Comparison of ENCODE assay signal across 14 mouse cellular contexts in genomic region chr6:32823856-32824620, GRCm38 (mm10).
A peak's percentile ranks its signal among the peaks of the same experiment; 100 is the strongest.
DNase-seq lines count a peak whose midpoint lies in the region; ATAC-seq and TF ChIP-seq lines count a peak whose summit lies in the region.
"Had no signal": no experiment of that assay in that cellular context is flagged by ENCODE, and none has a peak within 500 bp of the region (broad histone marks: within the 10 kb centered on the region; RNA-seq: fewer than 3 reads in every experiment).

No protein-coding gene starts in this region.

- 82% methylated on average over 12 of the region's 12 CpGs for WGBS in forebrain, embryonic 13.5 days
- WGBS in forebrain, embryonic 11.5 days: 91% methylated on average over 12 of the region's 12 CpGs
- 61% methylated on average over 12 of the region's 12 CpGs for WGBS in kidney, embryonic 14.5 days
- 65% methylated on average over 12 of the region's 12 CpGs for WGBS in kidney, adult 2 months
- 71% methylated on average over 12 of the region's 12 CpGs for WGBS in heart, embryonic 16.5 days

- no peaks in the 10 kb centered on the region for H3K27me3 ChIP-seq in forebrain, embryonic 13.5 days
- no peaks in the 10 kb centered on the region for H3K27me3 ChIP-seq in forebrain, embryonic 11.5 days (ENCODE audit: control insufficient read depth, insufficient read depth, low read length)
- no peaks in the 10 kb centered on the region for H3K27me3 ChIP-seq in kidney, embryonic 14.5 days (ENCODE audit: control insufficient read depth, insufficient read depth, low read length)
- no peaks in the 10 kb centered on the region for H3K27me3 ChIP-seq in kidney, adult 2 months (replicated peaks; ENCODE audit: control insufficient read depth, insufficient read depth, low read length)
- H3K27me3 ChIP-seq in heart, embryonic 16.5 days (ENCODE audit: control insufficient read depth, insufficient read depth, low read length): no peaks in the 10 kb centered on the region

- H3K9me3 ChIP-seq in forebrain, embryonic 13.5 days (replicated peaks): no peaks in the 10 kb centered on the region
- no peaks in the 10 kb centered on the region for H3K9me3 ChIP-seq in forebrain, embryonic 11.5 days (ENCODE audit: control insufficient read depth, low read length)
- no peaks in the 10 kb centered on the region for H3K9me3 ChIP-seq in kidney, embryonic 14.5 days (ENCODE audit: control insufficient read depth, low read length)
- no peaks in the 10 kb centered on the region for H3K9me3 ChIP-seq in heart, embryonic 16.5 days (replicated peaks; ENCODE audit: control insufficient read depth, low read length)

- ATAC-seq in forebrain, embryonic 13.5 days: no peak
- no peak for ATAC-seq in forebrain, embryonic 11.5 days (replicated peaks; ENCODE audit: low FRiP score)
- 0 out of 2 replicates have a peak, but pooled peaks have one; percentile 35 for ATAC-seq in kidney, embryonic 14.5 days (ENCODE audit: low FRiP score, low TSS enrichment)
- peak; percentile 75 for ATAC-seq in heart, embryonic 16.5 days (replicated peaks; ENCODE audit: extremely low read depth, insufficient read depth, low FRiP score)
- ATAC-seq: inflammation-experienced regulatory T-cells, adult 6 months had no signal

- no peak for TF ChIP-seq POLR2A in kidney, adult 2 months (IDR thresholded peaks at IDR 0.05; ENCODE audit: low read depth, low read length)

- no peak for TF ChIP-seq CTCF in kidney, adult 2 months (conservative IDR thresholded peaks at IDR 0.05; ENCODE audit: insufficient read depth, insufficient read length, low read depth, low read length)

- H3K4me3 ChIP-seq in forebrain, embryonic 13.5 days: no peak overlapping the region
- no peak overlapping the region for H3K4me3 ChIP-seq in forebrain, embryonic 11.5 days (ENCODE audit: low read depth, low read length)
- H3K4me3 ChIP-seq in kidney, embryonic 14.5 days (ENCODE audit: low read length): no peak overlapping the region
- no peak overlapping the region for H3K4me3 ChIP-seq in kidney, adult 2 months (ENCODE audit: insufficient read depth, low read depth, low read length)
- H3K4me3 ChIP-seq in heart, embryonic 16.5 days (ENCODE audit: low read length): no peak overlapping the region

- no peak overlapping the region for H3K9ac ChIP-seq in forebrain, embryonic 13.5 days
- H3K9ac ChIP-seq in forebrain, embryonic 11.5 days (ENCODE audit: low read length): no peak overlapping the region
- no peak overlapping the region for H3K9ac ChIP-seq in kidney, embryonic 14.5 days (ENCODE audit: low read depth, low read length)
- no peak overlapping the region for H3K9ac ChIP-seq in heart, embryonic 16.5 days (ENCODE audit: low read length)

- peaks cover 9% of the 10 kb centered on the region for H3K4me1 ChIP-seq in forebrain, embryonic 13.5 days
- H3K4me1 ChIP-seq in forebrain, embryonic 11.5 days (replicated peaks; ENCODE audit: control insufficient read depth, insufficient read depth, low read length): no peaks in the 10 kb centered on the region
- peaks cover 7% of the 10 kb centered on the region for H3K4me1 ChIP-seq in kidney, embryonic 14.5 days (ENCODE audit: control insufficient read depth, insufficient read depth, low read length)
- no peaks in the 10 kb centered on the region for H3K4me1 ChIP-seq in kidney, adult 2 months (ENCODE audit: control insufficient read depth, insufficient read depth, low read length)
- H3K4me1 ChIP-seq in heart, embryonic 16.5 days (ENCODE audit: control insufficient read depth, insufficient read depth, low read length): peaks cover 14% of the 10 kb centered on the region

- H3K27ac ChIP-seq in forebrain, embryonic 13.5 days: peak overlapping the region; percentile 6; the same call in 1 of the 2 replicates
- H3K27ac ChIP-seq in forebrain, embryonic 11.5 days (ENCODE audit: low read depth, low read length): no peak overlapping the region
- peak overlapping the region; percentile 48; the same call in 1 of the 2 replicates for H3K27ac ChIP-seq in kidney, embryonic 14.5 days (ENCODE audit: low read depth, low read length)
- H3K27ac ChIP-seq in kidney, adult 2 months (ENCODE audit: insufficient read depth, low read depth, low read length): no peak overlapping the region
- H3K27ac ChIP-seq in heart, embryonic 16.5 days (ENCODE audit: low read length): peak overlapping the region; percentile 75

- DNase-seq in forebrain, embryonic 11.5 days (ENCODE audit: low spot score): no peak
- DNase-seq in kidney, adult 2 months: no peak
- peak; percentile 0 for DNase-seq in 3134 (ENCODE audit: extremely low read depth, insufficient read length, low spot score)
- DNase-seq in cerebellum, adult 11 months: no peak
- no peak for DNase-seq in layer of hippocampus, adult 18-20 months (ENCODE audit: low spot score in 2 of 2)
- DNase-seq: cerebellum, postnatal 25 days; gastrocnemius, postnatal 10 days; lung, adult 18-20 months; midbrain, embryonic 14.5 days; thymus, postnatal 36 days had no signal

- no peak overlapping the region for H3K4me2 ChIP-seq in forebrain, embryonic 13.5 days
- no peak overlapping the region for H3K4me2 ChIP-seq in forebrain, embryonic 11.5 days (ENCODE audit: low read depth, low read length, severe bottlenecking)
- no peak overlapping the region for H3K4me2 ChIP-seq in kidney, embryonic 14.5 days (replicated peaks; ENCODE audit: low read depth, low read length)
- no peak overlapping the region for H3K4me2 ChIP-seq in heart, embryonic 16.5 days (ENCODE audit: low read depth, low read length)

- no peaks in the 10 kb centered on the region for H3K36me3 ChIP-seq in forebrain, embryonic 13.5 days (ENCODE audit: poor library complexity, severe bottlenecking)
- no peaks in the 10 kb centered on the region for H3K36me3 ChIP-seq in forebrain, embryonic 11.5 days (ENCODE audit: control insufficient read depth, insufficient read depth, low read length)
- H3K36me3 ChIP-seq in kidney, embryonic 14.5 days (ENCODE audit: control insufficient read depth, insufficient read depth, low read length): no peaks in the 10 kb centered on the region
- no peaks in the 10 kb centered on the region; the same call in 1 of the 2 replicates for H3K36me3 ChIP-seq in kidney, adult 2 months (ENCODE audit: control insufficient read depth, insufficient read depth, low read length)
- no peaks in the 10 kb centered on the region for H3K36me3 ChIP-seq in heart, embryonic 16.5 days (ENCODE audit: control insufficient read depth, insufficient read depth)

Comparison
In these comparisons a context has a peak if more than half of its experiments do, and no peak if none do; other contexts are left out.
1. H3K27ac ChIP-seq: peak in forebrain, embryonic 13.5 days (single experiment), kidney, embryonic 14.5 days (single experiment) and heart, embryonic 16.5 days (single experiment); none in forebrain, embryonic 11.5 days (single experiment) and kidney, adult 2 months (single experiment).
2. ATAC-seq: peak in kidney, embryonic 14.5 days (single experiment) and heart, embryonic 16.5 days (single experiment); none in forebrain, embryonic 13.5 days (single experiment) and forebrain, embryonic 11.5 days (single experiment).